Mouse (Mus musculus): ENCODE data around the gene Il21r.

Gene Il21r

GRCm38 (mm10) chr7:125603185-125603631 lies at the start of gene Il21r:
Gene Il21r, plus strand, starts transcription at chr7:125603429.
- DNase-seq = peak; percentile 87

DNA sequence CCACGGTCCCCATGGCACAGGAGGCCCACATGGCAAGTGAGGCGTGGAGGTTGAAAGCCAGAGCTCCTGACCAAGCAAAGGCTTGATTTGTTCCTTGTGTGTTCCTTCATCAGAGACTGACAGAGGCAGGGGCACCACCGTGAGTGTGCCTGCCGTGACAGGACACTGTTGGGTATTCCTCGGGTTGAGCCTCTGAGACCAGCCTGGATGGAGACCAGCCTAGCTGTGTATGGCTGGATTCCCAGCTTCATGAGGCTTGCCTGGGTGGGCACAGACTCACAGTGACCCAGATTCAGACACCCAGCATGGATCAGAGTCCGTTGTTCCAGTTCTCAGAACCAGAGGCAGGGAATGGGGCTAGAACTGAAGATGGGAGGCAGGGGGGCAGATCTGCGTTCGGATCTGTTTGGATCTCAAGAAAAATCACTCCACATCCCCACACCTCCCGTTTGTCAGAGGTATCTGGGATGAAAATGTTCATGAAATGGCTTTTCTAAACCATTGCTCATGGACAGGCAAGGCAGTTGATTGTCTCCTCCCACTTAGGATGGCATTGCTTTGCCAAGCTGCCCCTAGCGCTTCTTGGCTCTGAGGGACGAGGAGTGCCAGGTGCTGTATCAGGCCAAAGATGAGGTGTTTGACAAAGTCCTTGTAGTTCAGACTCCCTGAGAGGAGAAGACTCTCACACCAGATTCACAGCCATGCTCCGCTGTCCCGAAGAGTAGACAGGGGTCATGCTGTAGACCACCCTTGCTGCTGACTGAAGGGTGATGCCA lies 49.4 kb upstream of the Il21r start:
- no peak for DNase-seq

- no peak for DNase-seq
These were observed 48.6 kb upstream of the Il21r start for GRCm38 (mm10) chr7:125554456-125555114.

GRCm38 (mm10) chr7:125555351-125555872 lies 47.8 kb upstream of the Il21r start:
- DNase-seq = peak; percentile 77

DNA sequence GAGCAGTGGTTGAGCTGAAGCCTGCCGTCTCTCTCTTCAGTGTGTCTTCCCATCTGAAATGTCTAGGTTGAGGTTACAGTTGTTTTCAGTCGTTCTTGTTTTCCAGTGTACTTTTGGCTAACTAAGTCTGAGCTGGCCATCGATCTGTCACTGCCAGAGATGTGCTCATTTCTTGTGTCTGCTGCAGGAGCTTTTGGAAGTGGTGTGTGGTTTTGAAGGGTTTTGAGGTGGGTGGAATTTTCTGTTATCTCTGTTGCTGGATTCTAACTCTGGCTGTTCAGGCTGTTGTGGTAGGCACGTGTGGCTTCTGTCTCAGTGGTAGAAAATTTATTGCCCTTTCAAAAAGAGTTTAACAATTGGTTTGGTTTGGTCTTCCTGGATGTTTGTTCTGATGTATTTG lies 47.1 kb upstream of the Il21r start:
- DNase-seq = no peak

DNA sequence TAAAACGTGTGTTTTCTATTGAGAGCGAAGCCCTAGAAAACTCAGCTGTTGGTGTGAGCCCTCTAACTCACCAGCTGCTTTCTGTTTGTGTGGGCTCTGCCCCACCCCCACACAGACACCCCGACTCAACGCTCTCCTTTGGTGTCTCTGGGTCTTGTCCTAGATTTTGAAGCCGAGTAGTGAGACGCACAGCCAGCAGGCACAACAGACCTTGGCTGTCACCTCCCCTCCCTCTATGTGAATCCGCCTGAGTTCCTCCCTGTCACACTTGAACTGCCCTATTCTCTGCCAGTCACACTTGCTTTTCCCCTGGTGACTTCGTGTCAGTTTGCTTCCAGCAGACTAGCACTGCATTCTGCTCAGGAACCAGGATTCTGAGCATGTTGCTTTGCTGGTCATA lies 46.4 kb upstream of the Il21r start:
- no peak for DNase-seq

GRCm38 (mm10) chr7:125558401-125558945 lies 44.8 kb upstream of the Il21r start:
- no peak for DNase-seq

DNA sequence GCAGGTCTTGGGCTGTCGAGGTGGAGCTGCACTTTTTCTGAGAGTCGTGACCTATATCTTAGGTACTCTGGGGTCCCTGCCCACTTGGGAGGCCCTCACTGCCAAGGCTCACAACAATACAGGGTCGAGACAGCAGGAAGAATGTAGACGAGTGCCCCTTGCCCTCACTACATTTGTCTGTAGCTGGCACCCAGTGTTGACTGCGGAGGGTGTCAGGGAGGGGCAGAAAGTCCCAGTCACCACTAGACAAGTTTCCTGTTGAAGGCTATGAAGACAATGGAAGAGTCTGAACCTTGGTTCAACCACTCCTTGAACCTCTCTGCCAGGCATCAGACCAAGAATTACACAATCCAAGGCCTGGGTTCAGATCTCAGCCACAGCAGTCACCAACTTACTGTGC lies 44.2 kb upstream of the Il21r start:
- DNase-seq = no peak

DNA sequence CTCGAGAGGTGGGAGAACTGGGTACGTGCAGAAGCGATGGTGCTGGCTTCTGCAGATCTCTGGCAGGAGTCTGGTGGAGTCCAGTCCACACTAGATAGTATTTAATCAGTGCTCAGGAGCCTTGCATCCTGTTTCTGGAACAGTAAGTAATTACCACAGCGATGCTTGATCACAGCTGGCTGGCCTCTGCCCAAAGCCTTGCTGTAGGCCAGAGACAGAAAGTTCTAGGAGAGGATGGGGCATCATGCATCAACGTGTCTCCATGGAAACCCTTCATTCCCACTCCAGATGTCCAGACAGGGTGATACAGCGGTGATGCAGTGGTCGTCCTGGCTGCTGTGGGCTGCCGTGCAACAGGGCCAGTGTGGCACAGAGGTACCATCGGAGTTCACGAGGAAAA lies 43.7 kb upstream of the Il21r start:
- DNase-seq = no peak

GRCm38 (mm10) chr7:125560146-125560785 lies 43.0 kb upstream of the Il21r start:
- DNase-seq = no peak

GRCm38 (mm10) chr7:125561085-125561690 lies 42.0 kb upstream of the Il21r start:
- peak; percentile 72 for DNase-seq

DNA sequence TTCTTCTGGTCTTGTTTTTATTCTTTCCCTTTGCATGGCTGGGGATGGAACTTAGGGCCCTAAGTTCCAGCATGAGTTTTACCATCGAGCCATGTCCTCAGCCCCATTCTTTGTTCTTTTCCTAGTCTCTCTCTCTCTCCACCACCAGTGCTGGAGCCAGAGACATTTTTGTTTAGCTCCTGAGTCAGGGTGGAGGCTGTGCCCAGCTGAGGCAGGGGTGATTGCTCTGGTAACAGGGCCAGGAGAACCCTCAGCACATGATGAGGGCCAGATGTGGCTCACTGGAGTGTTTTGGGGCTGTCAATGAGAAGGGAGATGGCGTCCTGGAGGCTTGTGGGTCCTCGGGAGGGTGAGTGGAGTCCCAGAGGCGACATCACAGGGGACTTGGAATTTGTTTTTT lies 40.8 kb upstream of the Il21r start:
- no peak for DNase-seq

DNA sequence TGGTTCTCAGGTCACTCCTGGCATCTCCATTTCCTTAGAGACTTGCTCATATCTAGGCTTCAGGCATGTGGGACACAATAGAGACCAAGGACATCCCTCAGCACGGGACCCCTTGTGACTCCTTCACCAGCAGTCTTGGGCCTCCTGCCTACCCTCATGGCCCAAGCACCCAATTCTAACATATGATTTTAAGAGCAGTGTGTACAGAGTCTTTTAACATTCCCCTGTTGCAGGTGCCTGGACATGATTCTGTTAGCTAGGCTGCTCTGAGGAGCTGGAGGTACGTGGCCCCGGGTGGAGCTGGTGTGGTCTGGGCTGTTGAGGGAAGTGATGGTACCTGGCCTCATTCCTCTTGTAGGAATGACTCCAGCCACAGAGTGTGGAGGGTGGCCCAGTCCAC lies 40.1 kb upstream of the Il21r start:
- no peak for DNase-seq

DNA sequence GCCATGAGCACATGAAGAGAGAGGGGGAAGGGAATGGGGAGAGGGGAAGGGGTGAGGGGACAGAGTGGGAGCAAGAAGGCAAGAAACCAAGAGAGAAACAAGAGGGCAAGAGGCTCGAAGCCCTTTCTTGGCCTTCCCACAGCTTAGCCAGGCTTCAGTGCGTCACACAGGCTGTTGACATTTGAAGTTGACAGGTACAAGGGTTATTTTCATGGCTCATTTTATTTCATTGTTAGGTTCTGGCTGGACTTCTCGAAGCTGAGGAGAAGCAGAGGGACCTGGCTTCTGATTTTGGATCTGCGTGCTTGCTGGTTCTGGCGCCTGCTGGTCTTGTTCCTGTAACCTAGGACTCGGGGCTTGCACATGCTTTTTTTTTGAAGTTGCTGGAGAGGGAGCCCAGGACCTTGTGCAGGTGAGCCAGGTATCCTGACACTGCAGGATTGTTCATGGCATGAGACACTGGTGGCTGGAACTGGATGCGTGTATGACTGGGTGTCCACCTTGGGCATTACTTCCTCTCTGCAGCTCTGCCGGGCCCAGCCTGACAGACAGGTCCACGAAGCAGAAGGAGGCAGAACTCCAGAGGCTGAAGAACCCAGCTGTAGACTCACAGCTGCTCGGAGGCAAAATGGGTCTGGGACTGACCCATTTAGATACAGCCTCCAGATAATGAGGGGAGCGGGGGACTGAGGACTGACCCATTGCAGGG lies 38.8 kb upstream of the Il21r start:
- DNase-seq = no peak

- DNase-seq = no peak
These were observed 37.5 kb upstream of the Il21r start for GRCm38 (mm10) chr7:125565516-125566285.

DNA sequence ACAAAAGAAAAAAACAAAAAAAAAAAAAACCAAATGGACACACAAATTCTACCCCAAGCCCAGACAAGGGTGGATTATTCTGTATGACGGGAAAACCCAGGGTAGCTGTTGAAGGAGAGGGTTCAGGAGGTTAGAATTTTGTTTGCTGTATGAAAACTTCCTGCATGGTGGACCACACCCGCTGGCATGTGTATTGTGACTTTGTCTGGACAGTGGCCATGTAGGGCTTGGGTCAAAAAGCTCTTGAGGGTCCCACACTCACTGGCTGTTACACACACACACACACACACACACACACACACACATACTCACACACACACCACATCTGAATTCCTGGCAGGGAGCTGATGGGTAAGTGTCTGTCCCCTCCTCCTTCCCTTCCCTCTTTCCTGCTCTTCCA lies 36.8 kb upstream of the Il21r start:
- DNase-seq = no peak

- DNase-seq = no peak
These were observed 34.3 kb upstream of the Il21r start for GRCm38 (mm10) chr7:125568888-125569287.

GRCm38 (mm10) chr7:125571891-125572290 lies 31.3 kb upstream of the Il21r start:
- no peak for DNase-seq

- DNase-seq = no peak
These were observed 30.5 kb upstream of the Il21r start for GRCm38 (mm10) chr7:125572737-125573136.

DNA sequence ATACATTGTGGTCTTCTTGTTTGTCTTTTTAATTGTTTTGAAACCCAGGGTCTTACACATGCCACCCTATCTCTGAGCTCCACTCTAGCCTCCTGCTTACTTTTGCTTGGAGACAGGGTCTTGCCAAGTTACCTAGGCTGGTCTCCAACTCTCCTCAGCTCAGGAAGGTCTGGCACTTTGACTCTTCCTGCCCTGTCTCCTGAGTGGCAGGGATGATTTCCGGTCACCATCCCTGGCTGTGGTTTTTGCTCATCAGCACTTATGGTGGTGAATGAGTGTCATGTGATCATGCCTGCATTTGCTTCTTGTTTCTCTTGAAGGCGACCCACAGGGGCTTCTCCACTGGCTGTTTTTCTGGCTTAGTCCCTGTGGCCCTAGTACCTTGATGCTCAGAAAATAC lies 29.4 kb upstream of the Il21r start:
- DNase-seq = no peak

DNA sequence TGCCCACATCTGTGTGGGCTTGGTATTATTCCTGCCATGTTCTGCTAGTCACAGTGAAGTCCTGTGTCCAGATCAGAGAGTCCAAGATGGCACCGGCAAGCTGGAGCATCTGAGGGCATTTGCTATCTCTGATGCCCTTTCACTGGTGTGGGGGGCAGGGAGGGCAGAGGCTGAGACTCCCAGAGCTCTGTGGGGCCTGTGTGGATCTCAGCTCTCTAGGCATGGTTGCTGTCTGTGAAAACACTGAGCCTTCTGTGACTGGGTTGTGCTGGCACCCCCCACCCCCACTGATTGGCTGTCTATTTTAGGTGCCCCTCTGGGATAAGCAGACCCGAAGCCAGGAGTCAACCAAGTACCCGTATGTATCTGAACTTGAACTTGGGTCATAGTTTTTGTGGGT lies 28.4 kb upstream of the Il21r start:
- no peak for DNase-seq

All from layer of hippocampus, adult 9-11 months (tissue).